Mouse (Mus musculus) MEL (cell line): Measurements from ENCODE around the gene Gpr174. TPM values are rescaled to one million over a fixed set of nuclear protein-coding genes. Genes with fewer than 3 reads are reported as not detected.

ENCODE experiments used
- DNase-seq: peaks from one replicate; pipeline ENCODE4 v3.0.0; 2011; ENCODE audit warnings: low read depth, low spot score
- H3K27ac ChIP-seq: 2 replicates; pipeline ENCODE4 v1.5.1; 2012; ENCODE audit warnings: low read depth, mild to moderate bottlenecking, control low read depth, low read length, moderate library complexity; ENCODE audit not compliant: control insufficient read depth
- H3K27me3 ChIP-seq, 2 experiments: fragments of 150-350 bp in 1 of 2; sonication (generic) in 1 of 2; 2 replicates each; pipeline ENCODE4 v1.6.1; 2012; ENCODE audit warnings: low read length in 2 of 2, mild to moderate bottlenecking in 2 of 2, improper control_type of control experiment in 1 of 2, moderate library complexity in 1 of 2; ENCODE audit not compliant: insufficient read depth in 2 of 2, control insufficient read depth in 1 of 2
- H3K36me3 ChIP-seq, 2 experiments: 2 replicates each; pipeline ENCODE4 v1.6.1; 2012 to 2014; ENCODE audit warnings: low read length in 2 of 2, improper control_type of control experiment in 1 of 2, inconsistent platforms in 1 of 2, mild to moderate bottlenecking in 1 of 2; ENCODE audit not compliant: insufficient read depth in 2 of 2, control insufficient read depth in 1 of 2
- H3K4me1 ChIP-seq, 2 experiments: fragments of 150-350 bp in 1 of 2; sonication (generic) in 1 of 2; 2 replicates each; pipeline ENCODE4 v1.6.1; 2012; ENCODE audit warnings: low read length in 2 of 2, improper control_type of control experiment in 1 of 2, mild to moderate bottlenecking in 1 of 2; ENCODE audit not compliant: insufficient read depth in 2 of 2, control insufficient read depth in 1 of 2
- H3K4me3 ChIP-seq, 2 experiments: fragments of 150-350 bp in 1 of 2; sonication (generic) in 1 of 2; 2 replicates each; pipeline ENCODE4 v1.5.1; 2012; ENCODE audit warnings: low read depth in 2 of 2, low read length in 2 of 2, mild to moderate bottlenecking in 2 of 2, moderate library complexity in 2 of 2, control low read depth in 1 of 2, improper control_type of control experiment in 1 of 2; ENCODE audit not compliant: control insufficient read depth in 1 of 2, insufficient read depth in 1 of 2
- H3K79me2 ChIP-seq: 2 replicates; pipeline ENCODE4 v1.6.1; 2012; ENCODE audit warnings: mild to moderate bottlenecking, low read length, moderate library complexity; ENCODE audit not compliant: control insufficient read depth, poor library complexity, insufficient read depth
- H3K9ac ChIP-seq: 2 replicates; pipeline ENCODE4 v1.6.1; 2012; ENCODE audit warnings: low read depth, mild to moderate bottlenecking, control low read depth, low read length, moderate library complexity; ENCODE audit not compliant: control insufficient read depth, poor library complexity, severe bottlenecking
- H3K9me3 ChIP-seq: fragments of 150-350 bp; sonication (generic); replicated peaks from 2 replicates; pipeline ENCODE4 v1.6.1; 2012; ENCODE audit warnings: mild to moderate bottlenecking, low read length, improper control_type of control experiment, moderate library complexity; ENCODE audit not compliant: insufficient read depth
- CHD2 ChIP-seq: IDR thresholded peaks from 2 replicates; pipeline ENCODE4 v1.6.1; 2011; ENCODE audit warnings: low read length, improper control_type of control experiment
- CTCF ChIP-seq, 3 experiments: IDR thresholded peaks in 2 of 3; conservative IDR thresholded peaks in 1 of 3; 2 replicates each; pipeline ENCODE4 v1.5.1; 2011 to 2012; ENCODE audit warnings: low read length in 3 of 3, low read depth in 2 of 3, mild to moderate bottlenecking in 2 of 3, improper control_type of control experiment in 1 of 3, inconsistent platforms in 1 of 3, mixed read lengths in 1 of 3, moderate library complexity in 1 of 3; ENCODE audit not compliant: control insufficient read depth in 1 of 3, insufficient read depth in 1 of 3, poor library complexity in 1 of 3, severe bottlenecking in 1 of 3
- EP300 ChIP-seq, 2 experiments: IDR thresholded peaks; 2 replicates each; pipeline ENCODE4 v1.6.1; 2011; ENCODE audit warnings: improper control_type of control experiment in 2 of 2, low read length in 2 of 2, low read depth in 1 of 2, mild to moderate bottlenecking in 1 of 2
- ETS1 ChIP-seq: IDR thresholded peaks from 2 replicates; pipeline ENCODE4 v1.6.1; 2012; ENCODE audit warnings: low read depth, mild to moderate bottlenecking, inconsistent platforms, low read length, improper control_type of control experiment, moderate library complexity
- GATA1 ChIP-seq: IDR thresholded peaks from 2 replicates; pipeline ENCODE4 v1.6.1; 2011; ENCODE audit warnings: low read depth, low read length, improper control_type of control experiment
- HCFC1 ChIP-seq: IDR thresholded peaks from 2 replicates; pipeline ENCODE4 v1.6.1; 2012; ENCODE audit warnings: low read depth, mild to moderate bottlenecking, inconsistent platforms, low read length, improper control_type of control experiment, moderate library complexity
- KAT2A ChIP-seq: conservative IDR thresholded peaks from 2 replicates; pipeline ENCODE4 v1.6.1; 2012; ENCODE audit warnings: low read depth, low read length, improper control_type of control experiment, inconsistent platforms
- MAFK ChIP-seq: IDR thresholded peaks from 2 replicates; pipeline ENCODE4 v1.6.1; 2011; ENCODE audit warnings: low read depth, mild to moderate bottlenecking, low read length, improper control_type of control experiment, borderline replicate concordance
- MAX ChIP-seq: IDR thresholded peaks from 2 replicates; pipeline ENCODE4 v1.6.1; 2011; ENCODE audit warnings: low read length, improper control_type of control experiment
- MXI1 ChIP-seq: IDR thresholded peaks from 2 replicates; pipeline ENCODE4 v1.6.1; 2011; ENCODE audit warnings: mild to moderate bottlenecking, low read depth, low read length, improper control_type of control experiment
- MYB ChIP-seq: IDR thresholded peaks from 2 replicates; pipeline ENCODE4 v1.6.1; 2011; ENCODE audit warnings: mild to moderate bottlenecking, low read depth, low read length, improper control_type of control experiment
- MYC ChIP-seq: IDR thresholded peaks from 2 replicates; pipeline ENCODE4 v1.6.1; 2011; ENCODE audit warnings: low read depth, mild to moderate bottlenecking, low read length, improper control_type of control experiment, moderate library complexity
- NELFE ChIP-seq: IDR thresholded peaks from 2 replicates; pipeline ENCODE4 v1.6.1; 2011; ENCODE audit warnings: low read depth, low read length, improper control_type of control experiment
- POLR2A ChIP-seq, 2 experiments: IDR thresholded peaks; 2 replicates each; pipeline ENCODE4 v1.6.1; 2011 to 2012; ENCODE audit warnings: low read length in 2 of 2, mild to moderate bottlenecking in 2 of 2, control low read depth in 1 of 2, improper control_type of control experiment in 1 of 2, low read depth in 1 of 2, moderate library complexity in 1 of 2; ENCODE audit not compliant: control insufficient read depth in 1 of 2, insufficient read depth in 1 of 2, poor library complexity in 1 of 2
- POLR2AphosphoS5 ChIP-seq: IDR thresholded peaks from 2 replicates; pipeline ENCODE4 v1.6.1; 2012; ENCODE audit warnings: low read depth, borderline replicate concordance, mild to moderate bottlenecking, inconsistent platforms, low read length, moderate library complexity, mixed read lengths
- RAD21 ChIP-seq: IDR thresholded peaks from 2 replicates; pipeline ENCODE4 v1.6.1; 2011; ENCODE audit warnings: mild to moderate bottlenecking, low read depth, low read length, improper control_type of control experiment
- RCOR1 ChIP-seq: IDR thresholded peaks from 2 replicates; pipeline ENCODE4 v1.6.1; 2012; ENCODE audit warnings: low read depth, mild to moderate bottlenecking, inconsistent platforms, low read length, improper control_type of control experiment
- SMC3 ChIP-seq: IDR thresholded peaks from 2 replicates; pipeline ENCODE4 v1.6.1; 2011; ENCODE audit warnings: low read depth, low read length, improper control_type of control experiment
- TAL1 ChIP-seq: IDR thresholded peaks from 2 replicates; pipeline ENCODE4 v1.6.1; 2012; ENCODE audit warnings: mild to moderate bottlenecking, inconsistent platforms, low read length, moderate library complexity, mixed read lengths
- TBP ChIP-seq: IDR thresholded peaks from 2 replicates; pipeline ENCODE4 v1.8.0; 2011; ENCODE audit warnings: low read depth, low read length, improper control_type of control experiment
- TCF12 ChIP-seq: IDR thresholded peaks from 2 replicates; pipeline ENCODE4 v1.6.1; 2014; ENCODE audit warnings: low read depth, mild to moderate bottlenecking, inconsistent platforms, low read length, improper control_type of control experiment, moderate library complexity
- UBTF ChIP-seq: IDR thresholded peaks from 2 replicates; pipeline ENCODE4 v1.6.1; 2012; ENCODE audit warnings: low read depth, mild to moderate bottlenecking, inconsistent platforms, low read length, improper control_type of control experiment, moderate library complexity, borderline replicate concordance; ENCODE audit not compliant: insufficient read depth
- USF1 ChIP-seq: IDR thresholded peaks from 2 replicates; pipeline ENCODE4 v1.6.1; 2014; ENCODE audit warnings: low read depth, mild to moderate bottlenecking, inconsistent platforms, low read length, improper control_type of control experiment, moderate library complexity
- USF2 ChIP-seq, 2 experiments: IDR thresholded peaks; 2 replicates each; pipeline ENCODE4 v1.6.1; 2011 to 2012; ENCODE audit warnings: improper control_type of control experiment in 2 of 2, low read length in 2 of 2, borderline replicate concordance in 1 of 2, inconsistent platforms in 1 of 2, low read depth in 1 of 2, mild to moderate bottlenecking in 1 of 2; ENCODE audit not compliant: insufficient read depth in 1 of 2
- ZC3H11A ChIP-seq: IDR thresholded peaks from 2 replicates; pipeline ENCODE4 v1.6.1; 2012; ENCODE audit warnings: low read depth, mild to moderate bottlenecking, inconsistent platforms, low read length, improper control_type of control experiment
- ZKSCAN1 ChIP-seq: IDR thresholded peaks from 2 replicates; pipeline ENCODE4 v1.6.1; 2012; ENCODE audit warnings: low read depth, mild to moderate bottlenecking, inconsistent platforms, low read length, improper control_type of control experiment, moderate library complexity
- ZMIZ1 ChIP-seq: IDR thresholded peaks from 2 replicates; pipeline ENCODE4 v1.6.1; 2012; ENCODE audit warnings: low read depth, mild to moderate bottlenecking, inconsistent platforms, low read length, improper control_type of control experiment, moderate library complexity
- ZNF384 ChIP-seq: IDR thresholded peaks from 2 replicates; pipeline ENCODE4 v1.6.1; 2012; ENCODE audit warnings: low read depth, mild to moderate bottlenecking, inconsistent platforms, low read length, improper control_type of control experiment
- polyA plus RNA-seq, 2 experiments: library from polyadenylated mRNA; stranded (reverse) in 1 of 2; unstranded in 1 of 2; fragments of >175 nt in 1 of 2; fragments of >200 nt in 1 of 2; gene quantifications; 2 replicates each; pipeline versions ENCODE4 v1.2.1 to v1.2.4; 2012; ENCODE audit warnings: low replicate concordance in 2 of 2, low read depth in 1 of 2; ENCODE audit not compliant: insufficient read length in 2 of 2, insufficient read depth in 1 of 2, missing spikeins in 1 of 2
- total RNA-seq: library from RNA; depleted of rRNA; stranded (reverse); fragments of 300-350 nt; gene quantifications from 2 replicates; pipeline ENCODE4 v1.2.3, GENCODE M21; 2012

The Gpr174 gene
- total and polyA plus RNA-seq, 3 experiments = 1.1 to 2.8 TPM; not detected in 1

GRCm38 (mm10) chrX:107231214-107231613 is 24.5 kb upstream of the Gpr174 start:
- peak; percentile 28 for DNase-seq
- no peak overlapping the region for H3K27ac ChIP-seq

GRCm38 (mm10) chrX:107234655-107235054 is 21.0 kb upstream of the Gpr174 start:
- H3K36me3 ChIP-seq = no peaks in the 10 kb centered on the region

More at GRCm38 (mm10) chrX:107231214-107231613, 24.5 kb upstream of the Gpr174 start:
- H3K4me1 ChIP-seq = no peaks in the 10 kb centered on the region
- no peak overlapping the region for H3K9ac ChIP-seq
- H3K27me3 ChIP-seq = no peaks in the 10 kb centered on the region
- H3K79me2 ChIP-seq = no peaks in the 10 kb centered on the region
- no peaks in the 10 kb centered on the region for H3K36me3 ChIP-seq
- TF ChIP-seq UBTF (no peak), MYB (no peak), TCF12 (no peak), ZC3H11A (peak; percentile 67), RAD21 (peak; percentile 63), ZMIZ1 (no peak), KAT2A (no peak), SMC3 (peak; percentile 72), TAL1 (no peak), USF2 (IDR thresholded peaks at IDR 0.05; ENCODE audit: borderline replicate concordance in 1 of 2, insufficient read depth in 1 of 2, low read depth in 1 of 2, low read length in 2 of 2) (no peak), HCFC1 (no peak), CTCF (IDR thresholded peaks at IDR 0.05 in 2 of 3, conservative IDR thresholded peaks at IDR 0.05 in 1 of 3; ENCODE audit: control insufficient read depth in 1 of 3, insufficient read depth in 1 of 3, low read depth in 2 of 3, low read length in 3 of 3, poor library complexity in 1 of 3, severe bottlenecking in 1 of 3) (peak; percentile 40 to 63 (median 43); a peak in 5 of 6 replicates), RCOR1 (no peak), POLR2A (IDR thresholded peaks at IDR 0.05; ENCODE audit: control insufficient read depth in 1 of 2, insufficient read depth in 1 of 2, low read depth in 1 of 2, low read length in 2 of 2, poor library complexity in 1 of 2) (no peak), MXI1 (no peak), USF1 (no peak), EP300 (IDR thresholded peaks at IDR 0.05; ENCODE audit: low read depth in 1 of 2, low read length in 2 of 2) (no peak), MYC (no peak), POLR2AphosphoS5 (no peak), ZKSCAN1 (no peak), ETS1 (no peak)
- no peak overlapping the region for H3K4me3 ChIP-seq
- H3K9me3 ChIP-seq = no peaks in the 10 kb centered on the region

More at GRCm38 (mm10) chrX:107234655-107235054, 21.0 kb upstream of the Gpr174 start:
- DNase-seq = no peak
- Histone ChIP-seq H3K79me2 (no peaks in the 10 kb centered on the region), H3K4me3 (no peak overlapping the region), H3K9me3 (no peaks in the 10 kb centered on the region), H3K9ac (no peak overlapping the region), H3K27ac (no peak overlapping the region), H3K4me1 (no peaks in the 10 kb centered on the region), H3K27me3 (no peaks in the 10 kb centered on the region)
- TF ChIP-seq CHD2 = no peak
- no peak for TF ChIP-seq TBP
- TF ChIP-seq GATA1 = no peak
- no peak for TF ChIP-seq CTCF (IDR thresholded peaks at IDR 0.05 in 2 of 3, conservative IDR thresholded peaks at IDR 0.05 in 1 of 3; ENCODE audit: control insufficient read depth in 1 of 3, insufficient read depth in 1 of 3, low read depth in 2 of 3, low read length in 3 of 3, poor library complexity in 1 of 3, severe bottlenecking in 1 of 3)
- no peak for TF ChIP-seq MAX
- no peak for TF ChIP-seq NELFE
- TF ChIP-seq KAT2A = no peak
- TF ChIP-seq MAFK = no peak
- no peak for TF ChIP-seq USF1
- no peak for TF ChIP-seq ZNF384
- no peak for TF ChIP-seq RCOR1
- TF ChIP-seq, all 39 proteins: peak for 0
